Mouse (Mus musculus): ENCODE data around the gene 1700088E04Rik. TPM values are rescaled to one million over a fixed set of nuclear protein-coding genes. Genes with fewer than 3 reads are reported as not detected.
A peak's percentile ranks its signal among the peaks of the same experiment; 100 is the strongest.

The 1700088E04Rik gene
- total RNA-seq, 2 experiments from 2014 or later, result 1.1 to 1.2 TPM

DNA sequence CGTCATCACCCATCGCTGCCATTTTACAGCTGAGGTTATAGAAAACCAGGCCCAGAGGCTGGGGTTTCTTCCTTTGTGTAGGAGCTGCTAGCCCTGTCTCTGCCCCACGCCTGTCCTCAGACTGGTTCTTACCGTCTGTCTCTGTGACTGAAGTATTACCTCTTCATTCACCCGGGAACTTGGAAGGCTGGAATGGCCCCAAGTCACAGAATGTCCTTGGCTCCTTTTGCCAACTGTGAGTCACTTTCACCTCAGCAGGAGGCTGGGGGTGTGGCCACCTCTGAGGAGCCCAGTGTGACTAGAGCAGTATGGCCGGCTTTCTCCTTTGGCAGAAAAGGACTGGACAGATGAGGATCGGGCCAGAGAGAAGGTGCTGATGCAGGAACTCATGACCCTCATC is 9.6 kb downstream of the 1700088E04Rik start:
- peak; percentile 96 for DNase-seq (ENCODE audit: low spot score)

DNA sequence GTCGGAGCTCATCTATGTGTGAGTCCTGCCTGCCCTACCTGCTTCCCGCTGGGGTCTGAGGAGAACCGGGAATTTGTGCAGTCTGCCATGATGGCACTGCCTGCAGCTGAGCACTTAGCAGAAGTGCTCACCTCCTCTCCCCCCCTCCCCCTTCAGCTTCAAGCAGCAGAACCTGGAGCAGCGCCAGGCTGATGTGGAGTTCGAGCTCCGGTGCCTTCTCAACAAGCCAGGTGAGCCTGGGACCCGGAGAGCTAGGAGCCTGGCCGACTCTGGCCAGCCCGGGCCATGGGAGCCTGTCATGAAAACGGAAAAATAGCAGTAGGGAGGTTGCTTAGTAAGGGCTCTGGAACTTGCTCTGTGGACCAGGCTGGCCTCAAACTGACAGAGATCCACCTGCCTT is 10.3 kb downstream of the 1700088E04Rik start:
- no peak for DNase-seq (ENCODE audit: low spot score)

DNA sequence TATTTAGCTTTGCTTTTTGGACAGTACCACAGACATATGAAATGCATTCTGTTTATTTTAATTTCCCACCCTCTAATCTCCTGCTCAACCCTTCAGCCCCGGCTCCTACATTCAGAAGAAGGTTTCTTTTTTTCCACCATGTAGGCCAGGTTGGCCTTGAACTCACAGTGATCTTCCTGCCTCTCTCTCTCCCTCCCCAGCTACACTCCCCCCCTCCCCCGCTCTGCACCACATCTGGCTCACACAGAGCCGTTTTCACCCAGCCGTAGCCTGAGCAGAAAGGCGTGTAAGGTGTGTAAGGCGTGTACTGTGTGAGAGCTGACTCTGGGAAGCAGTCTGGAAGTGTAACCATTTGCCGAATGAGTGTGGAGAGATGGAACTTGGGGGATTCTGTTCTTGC is 11.7 kb downstream of the 1700088E04Rik start:
- no peak for DNase-seq (ENCODE audit: low spot score)

DNA sequence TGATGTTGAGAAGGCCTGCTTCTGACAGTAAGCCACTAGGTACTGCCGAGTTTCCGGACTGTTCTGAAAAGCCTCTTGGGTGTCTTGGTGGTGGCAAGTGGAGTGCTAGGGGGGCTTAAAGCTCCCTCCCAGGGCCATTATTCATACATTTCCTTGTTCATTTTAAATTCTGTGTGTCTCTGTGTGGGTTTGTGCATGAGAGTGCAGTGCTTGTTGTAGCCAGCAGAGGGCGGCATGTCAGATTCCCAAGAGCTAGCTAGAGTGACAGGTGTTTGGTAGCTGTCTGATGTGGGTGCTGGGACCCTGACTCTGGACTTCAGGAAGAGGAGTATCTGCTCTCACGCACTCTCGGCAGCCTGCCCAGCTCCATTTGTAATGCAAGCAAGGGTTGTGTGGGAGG is 12.8 kb downstream of the 1700088E04Rik start:
- no peak for DNase-seq (ENCODE audit: low spot score)

DNA sequence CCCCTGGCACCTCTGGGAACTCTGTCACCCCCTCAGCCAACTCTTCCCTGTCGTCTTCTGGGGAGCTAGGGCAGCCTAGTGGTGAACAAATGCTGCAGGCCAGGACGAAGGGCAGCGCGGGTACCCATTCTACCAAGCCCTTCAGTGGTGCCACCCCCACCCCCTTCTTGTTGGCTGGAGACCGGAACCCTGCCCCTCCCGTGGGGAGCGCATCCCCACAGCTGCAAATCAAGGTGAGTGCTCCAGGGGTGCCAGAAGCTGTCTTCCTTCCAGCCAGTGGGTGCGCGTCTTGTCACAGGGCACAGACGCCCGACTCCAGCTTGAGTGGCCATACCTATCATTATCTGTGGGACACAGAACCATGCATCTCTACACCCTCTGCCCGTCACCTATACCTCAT is 14.0 kb downstream of the 1700088E04Rik start:
- no peak for DNase-seq (ENCODE audit: low spot score)

DNA sequence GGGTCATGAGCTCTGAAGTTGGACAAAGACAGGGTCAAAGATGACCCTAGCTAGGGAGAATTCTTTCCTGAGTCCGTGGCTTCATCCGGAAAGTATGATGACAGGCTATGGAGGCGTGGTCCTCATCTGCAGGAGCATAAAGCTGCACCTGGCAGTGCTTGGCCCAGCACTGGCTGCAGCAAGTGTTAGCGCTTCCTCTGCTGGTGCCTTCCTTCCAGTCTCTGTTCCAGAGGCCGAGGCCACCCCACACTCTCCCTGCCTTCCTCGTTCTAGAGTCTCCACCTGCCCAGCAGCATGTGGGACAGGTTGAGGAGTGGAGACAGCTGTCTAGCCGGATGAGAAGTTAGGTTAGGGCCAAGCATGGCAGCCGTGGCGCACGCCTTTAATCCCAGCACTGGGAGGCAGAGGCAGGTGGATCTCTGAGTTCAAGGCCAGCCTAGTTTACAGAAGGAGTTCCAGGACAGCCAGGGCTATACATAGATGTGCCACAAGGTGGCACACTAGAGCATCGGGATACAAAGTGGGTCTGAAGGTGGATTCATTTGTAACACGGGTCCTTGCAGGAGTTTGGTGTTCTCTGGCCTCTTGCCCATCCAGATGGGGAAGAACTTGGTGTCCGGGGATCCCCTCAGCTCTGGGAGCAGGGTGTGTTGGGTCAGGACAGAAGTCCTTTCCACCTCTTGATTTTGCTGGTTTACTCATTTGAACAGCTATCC is 14.7 kb downstream of the 1700088E04Rik start:
- peak; percentile 57 for DNase-seq (ENCODE audit: low spot score)

DNA sequence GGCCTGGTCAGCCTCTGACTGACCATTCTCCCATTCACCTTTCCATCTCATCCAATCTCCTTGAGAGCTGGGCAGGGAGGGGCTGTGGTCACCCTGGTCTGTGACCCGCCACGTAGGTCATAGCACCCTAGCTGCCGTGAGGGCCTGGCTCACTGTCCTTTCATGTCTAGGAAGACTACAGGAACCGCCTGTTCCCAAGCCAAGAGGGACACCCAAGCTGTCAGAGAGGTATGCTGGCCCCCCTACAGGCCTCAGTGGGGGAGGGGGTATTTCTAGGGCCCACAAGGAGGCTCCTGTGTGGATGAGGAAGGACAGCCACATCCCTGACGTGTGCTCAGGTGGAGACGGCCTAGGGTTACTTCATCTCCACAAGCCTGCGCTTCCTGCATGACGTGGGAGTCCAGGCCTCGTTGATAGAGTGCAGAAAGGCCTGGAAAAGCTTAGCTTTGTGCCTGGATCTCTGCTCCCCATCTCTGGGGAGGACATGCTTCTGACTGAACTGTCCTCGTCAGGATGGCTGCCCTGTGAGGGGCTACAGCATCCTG is 16.6 kb downstream of the 1700088E04Rik start:
- no peak for DNase-seq (ENCODE audit: low spot score)

DNA sequence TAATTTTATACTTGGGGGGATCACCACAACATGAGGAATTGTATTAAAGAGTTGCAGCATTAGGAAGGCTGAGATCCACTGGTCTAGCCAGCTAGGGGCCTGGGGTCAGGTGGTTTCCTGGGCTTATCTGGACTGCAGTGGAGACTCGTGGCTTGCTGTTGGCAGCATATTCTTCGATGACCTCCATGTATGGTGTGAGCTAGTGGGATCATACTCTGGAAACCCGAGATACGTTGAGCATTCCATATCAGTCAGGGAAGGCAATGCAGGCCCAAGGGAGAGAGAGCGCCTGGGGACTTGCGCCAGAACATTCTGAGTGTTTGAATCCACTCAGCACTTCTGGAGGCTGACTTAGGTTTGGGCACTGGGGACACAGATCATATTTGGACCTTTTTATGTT is 17.3 kb downstream of the 1700088E04Rik start:
- peak; percentile 60 for DNase-seq (ENCODE audit: low spot score)

DNA sequence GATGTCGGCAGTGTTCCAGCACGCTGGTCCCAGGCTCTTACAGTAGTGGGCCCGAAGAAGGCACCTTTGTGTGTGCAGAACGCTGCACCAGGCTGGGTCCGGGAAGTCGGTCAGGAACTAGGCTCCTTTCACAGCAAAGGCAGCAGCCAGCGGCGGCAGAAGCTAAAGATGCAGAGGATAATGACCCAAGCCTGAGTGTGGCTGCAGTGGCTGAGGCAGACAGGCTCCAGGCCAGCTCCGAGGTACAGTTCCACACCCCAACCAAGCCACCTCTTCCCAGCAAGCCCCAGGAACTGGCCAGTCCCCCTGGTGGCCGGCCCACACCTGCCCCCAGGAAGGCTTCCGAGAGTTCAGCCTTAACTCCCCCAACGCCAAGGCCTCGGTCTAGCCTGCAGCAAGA is 18.5 kb downstream of the 1700088E04Rik start:
- DNase-seq (ENCODE audit: low spot score), result no peak

DNA sequence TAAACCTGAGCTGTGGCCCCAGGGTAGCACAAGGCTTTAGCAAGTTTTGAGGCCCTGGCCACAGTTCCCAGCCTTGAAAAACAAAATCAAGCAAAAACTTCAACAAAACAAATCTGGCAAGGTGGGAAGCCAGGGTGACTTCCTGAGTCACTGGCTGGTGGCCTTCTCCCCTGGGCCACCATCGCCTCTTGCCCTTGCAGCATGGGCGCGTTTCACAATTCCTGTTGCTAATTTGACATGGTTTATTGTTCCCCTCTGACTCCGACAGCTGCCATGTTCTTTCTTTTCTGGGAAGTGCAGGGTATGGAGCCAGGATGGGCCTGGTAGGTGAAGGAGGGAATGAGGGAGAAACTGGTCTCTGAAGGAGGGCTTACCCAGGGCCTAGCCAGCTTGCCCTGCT is 18.9 kb downstream of the 1700088E04Rik start:
- DNase-seq (ENCODE audit: low spot score), result no peak

DNA sequence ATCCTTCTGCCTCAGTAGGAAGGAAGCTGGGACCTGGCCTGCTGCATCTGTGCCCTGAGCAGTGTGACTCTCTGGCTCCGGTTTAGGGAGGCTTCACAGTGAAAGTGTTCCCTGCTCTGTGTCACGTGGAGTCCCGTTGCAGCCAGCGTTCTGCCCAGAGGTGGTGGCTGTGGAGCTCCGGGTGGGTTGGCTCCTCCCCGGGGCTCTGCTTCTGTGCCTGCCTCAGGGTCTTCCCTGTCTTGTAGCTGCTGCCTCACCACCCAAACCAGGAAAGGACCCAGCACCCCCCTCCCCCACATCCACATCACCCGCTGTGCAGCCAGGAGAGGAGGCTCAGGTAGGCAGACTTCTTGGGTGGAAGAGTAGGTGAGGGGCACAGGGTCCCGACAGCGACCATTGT is 21.6 kb downstream of the 1700088E04Rik start:
- no peak for DNase-seq (ENCODE audit: low spot score)

DNA sequence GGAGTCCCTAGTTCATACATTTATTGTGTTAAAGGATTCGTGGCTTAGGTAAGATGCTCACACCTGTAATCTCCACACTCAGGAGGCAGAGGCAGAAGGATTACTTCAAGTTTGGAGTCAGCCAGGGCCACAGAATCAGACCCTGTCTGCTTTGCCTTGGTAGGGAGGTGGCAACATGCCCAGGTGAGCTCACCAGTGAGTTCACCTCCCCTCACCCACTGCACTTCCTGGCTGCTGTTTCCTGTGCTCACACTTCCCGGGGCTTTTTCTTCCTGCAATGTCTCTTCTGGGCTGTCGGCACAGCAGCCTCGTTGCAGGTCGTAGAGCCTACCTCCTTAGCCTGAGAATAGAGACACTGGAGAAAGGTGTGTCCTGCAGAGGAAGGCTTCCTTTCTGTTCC is 25.8 kb downstream of the 1700088E04Rik start:
- no peak for DNase-seq (ENCODE audit: low spot score)

DNA sequence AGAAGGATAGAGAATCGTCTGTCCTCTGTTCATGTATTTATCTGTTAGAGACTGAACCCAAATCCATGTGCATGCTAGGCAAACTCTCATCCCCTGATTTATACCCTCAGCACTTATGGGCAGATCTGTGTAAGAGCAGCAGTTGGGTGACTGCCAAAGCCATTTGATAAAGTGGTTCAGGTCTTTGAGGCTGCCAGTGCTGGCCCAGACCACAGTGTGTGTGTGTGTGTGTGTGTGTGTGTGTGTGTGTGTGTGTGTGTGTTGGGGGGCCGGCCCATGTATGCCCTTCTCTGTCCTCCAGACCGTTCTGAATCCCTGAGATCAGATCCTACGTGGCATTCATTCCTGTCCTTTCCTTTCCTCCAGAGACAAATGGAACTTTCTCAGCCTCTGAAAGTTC is 29.3 kb downstream of the 1700088E04Rik start:
- DNase-seq (ENCODE audit: low spot score), result no peak

DNA sequence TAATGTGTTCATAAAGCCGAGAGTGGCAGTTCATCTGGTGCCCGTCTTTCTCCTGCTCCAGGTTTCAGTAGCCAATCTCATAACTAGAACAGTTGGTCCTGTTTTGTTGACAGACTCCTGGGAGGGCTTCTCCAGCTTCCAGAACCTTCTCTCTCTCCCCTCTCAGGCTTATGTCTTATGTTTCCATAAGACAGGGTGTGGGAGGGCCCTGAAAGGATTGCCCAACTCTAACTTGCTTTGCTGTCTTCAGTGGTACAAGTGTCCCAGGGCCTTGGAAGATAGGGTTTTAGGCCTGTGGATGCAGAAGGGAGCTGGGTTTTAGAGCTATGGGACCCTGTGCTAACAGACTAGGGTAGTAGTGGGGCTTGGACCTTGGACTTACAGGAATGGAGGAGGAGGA is 30.5 kb downstream of the 1700088E04Rik start:
- no peak for DNase-seq (ENCODE audit: low spot score)

DNA sequence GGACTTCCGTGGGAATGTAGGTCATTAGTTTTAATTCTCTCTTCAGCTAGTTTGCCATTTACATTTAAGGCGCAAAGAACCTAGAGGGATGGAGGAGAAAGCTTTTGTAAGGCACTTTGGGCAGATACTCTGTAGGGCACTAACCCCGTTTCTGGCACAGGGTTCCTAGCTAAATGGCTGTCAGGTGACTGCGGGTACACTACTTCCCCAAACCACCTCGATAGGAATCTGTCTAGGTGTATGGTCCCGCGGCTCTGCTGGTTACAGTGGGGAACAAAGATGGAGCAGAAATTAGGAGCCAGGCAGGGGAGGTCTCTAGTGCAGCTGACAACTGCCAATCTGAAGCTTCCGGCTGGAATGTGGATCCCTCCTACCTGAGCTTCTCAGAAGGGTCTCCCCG is 31.0 kb downstream of the 1700088E04Rik start:
- no peak for DNase-seq (ENCODE audit: low spot score)

DNA sequence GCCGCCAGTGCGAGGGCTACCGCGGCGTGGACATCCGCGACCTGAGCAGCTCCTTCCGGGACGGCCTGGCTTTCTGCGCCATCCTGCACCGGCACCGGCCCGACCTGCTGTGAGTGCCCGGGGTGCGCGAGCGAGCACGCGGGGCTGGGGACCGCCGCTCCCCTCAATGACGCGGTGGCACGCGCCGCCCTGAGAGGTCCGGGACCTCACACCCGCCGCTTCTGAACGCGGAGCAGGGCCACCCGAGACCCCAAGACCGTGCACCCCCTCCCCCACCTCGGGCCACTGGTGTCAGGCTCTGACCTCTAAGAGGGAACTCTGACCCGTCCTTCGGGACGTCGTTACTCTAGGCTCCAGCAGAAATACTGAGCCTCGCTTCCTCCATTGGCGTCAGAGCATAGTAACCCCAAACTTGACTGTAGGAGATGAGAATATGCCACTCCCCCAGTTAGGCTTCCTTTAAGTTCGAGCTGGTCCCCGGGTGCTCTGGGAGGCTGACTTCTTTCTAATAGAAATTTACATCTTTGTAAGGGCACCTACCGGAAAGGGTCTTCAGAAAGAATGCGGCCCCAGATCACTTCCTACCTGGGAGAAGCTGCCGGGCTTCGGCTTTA is 31.6 kb downstream of the 1700088E04Rik start:
- DNase-seq (ENCODE audit: low spot score), result no peak

DNA sequence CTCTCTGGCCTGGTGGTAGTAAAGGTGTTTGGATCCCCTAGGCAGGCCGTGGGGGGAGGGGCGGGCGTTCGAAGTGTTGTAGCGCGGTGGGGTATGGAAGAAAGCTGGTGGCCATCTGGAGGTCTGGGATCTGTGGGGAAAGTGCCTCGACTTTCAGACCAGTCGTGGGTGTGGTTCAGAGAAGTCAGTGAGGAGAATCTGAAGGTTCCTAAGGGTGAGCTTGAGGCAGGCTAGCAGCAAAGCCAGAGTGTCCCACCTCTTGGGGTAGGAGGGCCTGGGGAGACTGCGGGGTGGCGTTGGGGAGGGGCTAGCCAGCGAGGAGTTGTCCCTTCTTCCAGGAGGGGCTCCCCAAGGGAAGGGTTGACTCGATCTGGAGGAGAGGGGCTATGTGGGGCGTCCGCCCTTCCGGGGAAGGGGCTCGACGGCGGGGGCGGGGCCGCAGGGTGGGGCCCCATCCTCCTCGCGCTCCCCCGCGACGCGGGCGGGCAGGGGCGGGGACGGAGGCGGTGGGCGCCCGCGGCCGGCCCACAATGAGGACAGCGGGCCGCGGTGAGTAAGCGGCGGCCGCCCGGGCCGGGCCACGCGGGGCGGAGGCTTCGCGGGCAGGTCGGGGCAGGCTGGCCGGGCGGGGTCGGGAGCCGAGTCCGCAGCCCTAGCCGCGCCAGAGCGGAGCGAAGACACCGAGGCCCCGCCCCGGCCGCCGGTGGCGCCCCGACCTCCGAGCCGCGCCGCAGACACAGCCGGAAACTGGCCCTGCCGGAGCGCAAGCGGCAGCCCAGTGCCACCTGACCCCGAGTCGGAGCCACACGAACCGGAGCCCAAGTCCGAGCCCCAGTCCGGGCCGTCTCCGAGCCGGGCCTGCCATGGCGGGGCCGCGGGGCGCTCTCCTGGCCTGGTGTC is 32.4 kb downstream of the 1700088E04Rik start, which contains the start of gene Micall1:
Gene Micall1, plus strand, starts transcription at position 478 of the 900 bp plus-strand sequence.
- peak; percentile 68 for DNase-seq (ENCODE audit: low spot score)

DNA sequence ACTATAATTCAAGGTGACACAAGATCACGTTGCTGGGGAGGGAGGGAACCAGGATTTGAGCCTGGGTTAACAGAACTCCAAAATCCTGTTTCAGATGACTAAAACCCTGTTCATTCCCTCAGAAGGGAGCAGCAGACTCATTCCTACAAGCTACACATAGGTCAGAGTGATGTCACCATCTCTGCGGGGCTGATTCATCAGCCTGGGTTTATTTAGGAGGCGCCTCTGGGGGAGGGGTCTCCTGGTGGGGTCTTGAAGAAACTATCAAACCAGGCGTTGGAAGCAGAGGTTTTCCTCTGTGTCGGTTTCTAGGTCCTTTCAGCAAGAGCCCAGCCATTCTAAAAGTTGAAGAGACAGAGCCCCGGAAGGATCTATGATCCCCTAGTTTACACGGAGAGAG is 33.1 kb downstream of the 1700088E04Rik start:
- no peak for DNase-seq (ENCODE audit: low spot score)

DNA sequence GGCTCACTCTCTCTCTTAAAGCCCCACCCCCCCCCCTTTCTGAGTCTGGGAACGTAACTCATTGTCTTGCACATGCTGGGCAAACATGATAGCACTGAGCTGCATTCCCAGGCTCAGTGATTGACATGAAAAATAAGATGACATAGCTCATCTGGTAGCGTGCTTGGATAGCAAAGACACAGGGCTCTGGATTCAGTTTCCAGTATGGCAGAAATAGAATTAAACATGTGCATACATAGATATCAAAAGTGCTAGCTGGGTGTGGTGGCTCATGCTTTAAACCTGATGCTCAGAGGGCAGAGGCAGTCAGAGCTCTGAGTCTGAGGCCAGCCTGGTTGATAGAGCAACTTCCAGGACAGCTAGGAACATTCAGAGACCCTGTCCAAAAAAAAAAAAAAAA is 35.2 kb downstream of the 1700088E04Rik start:
- no peak for DNase-seq (ENCODE audit: low spot score)

DNA sequence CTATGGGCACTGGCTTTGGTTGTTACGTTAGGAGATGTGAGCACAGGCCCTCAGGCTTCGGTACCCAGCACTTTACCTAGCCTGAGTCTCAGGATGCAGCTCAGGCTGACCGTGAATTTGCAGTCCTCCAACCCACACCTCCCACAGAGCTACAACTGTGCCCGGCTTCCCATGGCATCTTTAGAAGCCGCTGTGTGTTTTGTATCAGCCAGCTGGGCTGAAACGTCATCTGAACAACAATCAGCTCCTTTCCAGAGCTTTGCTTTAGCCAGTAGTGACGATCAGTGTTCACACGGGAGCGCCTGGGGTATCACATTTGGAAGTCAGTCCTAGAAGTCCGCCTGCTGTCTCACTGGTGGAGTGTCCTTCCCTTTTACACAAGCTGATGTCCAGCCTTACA is 37.8 kb downstream of the 1700088E04Rik start:
- no peak for DNase-seq (ENCODE audit: low spot score)

DNA sequence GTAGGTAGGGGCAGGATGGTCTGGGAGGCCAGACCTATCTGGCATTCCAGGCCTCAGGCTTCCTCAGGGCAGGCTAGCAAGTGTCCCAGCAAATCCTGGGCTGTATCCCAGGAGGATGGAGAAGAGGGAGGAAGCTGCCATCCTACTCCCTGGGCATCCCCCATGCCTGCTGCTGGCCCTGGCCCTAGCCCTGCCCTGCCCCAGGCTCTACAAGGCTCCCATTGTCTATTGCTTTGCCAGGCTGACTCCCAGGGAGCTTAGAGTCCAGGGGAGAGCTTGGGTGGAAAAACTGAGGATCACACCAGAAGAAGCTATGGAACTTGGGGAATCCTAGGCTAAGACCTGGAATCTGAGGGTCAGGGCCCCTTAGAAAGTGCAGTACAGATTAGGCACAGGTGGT is 39.5 kb downstream of the 1700088E04Rik start:
- no peak for DNase-seq (ENCODE audit: low spot score)

DNA sequence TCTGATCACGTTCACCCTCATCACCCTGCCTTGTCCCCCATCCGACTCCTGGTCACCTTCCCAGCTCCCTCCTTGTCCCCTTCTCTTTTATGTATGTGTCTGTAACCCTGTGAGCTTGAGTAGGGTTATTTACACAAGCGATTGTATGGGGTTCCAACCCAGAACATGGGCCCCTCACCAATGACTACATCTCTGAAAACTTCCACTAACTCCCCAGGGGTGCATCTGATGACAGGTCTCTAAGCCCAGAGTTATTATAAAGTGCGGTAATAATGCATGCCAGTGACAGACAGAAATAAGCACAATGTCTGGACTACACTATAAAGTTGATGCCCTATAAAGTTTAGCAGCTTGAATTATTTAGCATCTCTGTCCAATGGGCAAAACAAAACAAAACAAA is 40.7 kb downstream of the 1700088E04Rik start:
- DNase-seq (ENCODE audit: low spot score), result no peak
